Mouse (Mus musculus) megakaryocyte-erythroid progenitor cell, adult 5-6 weeks (primary cell): ENCODE measurements around the gene Tagln. TPM values are rescaled to one million over a fixed set of nuclear protein-coding genes. Genes with fewer than 3 reads are reported as not detected.

Experiments used
- ATAC-seq: replicated peaks from 2 replicates; pipeline ENCODE4 v1.8.0; 2016; ENCODE audit warnings: mild to moderate bottlenecking, inconsistent platforms; ENCODE audit not compliant: severe bottlenecking, poor library complexity, low FRiP score, low TSS enrichment
- total RNA-seq, 2 experiments: library from RNA; stranded (forward) in 1 of 2; stranded (reverse) in 1 of 2; fragments of 200-1000, 215-1000 nt in 1 of 2; fragments of >200 nt in 1 of 2; fragmentation: Nextera tagmentation in 1 of 2; gene quantifications; 2 replicates each; pipeline ENCODE4 v1.2.3; 2014 to 2017

The Tagln gene
- total RNA-seq, 2 experiments from 2014 or later, result not detected

DNA sequence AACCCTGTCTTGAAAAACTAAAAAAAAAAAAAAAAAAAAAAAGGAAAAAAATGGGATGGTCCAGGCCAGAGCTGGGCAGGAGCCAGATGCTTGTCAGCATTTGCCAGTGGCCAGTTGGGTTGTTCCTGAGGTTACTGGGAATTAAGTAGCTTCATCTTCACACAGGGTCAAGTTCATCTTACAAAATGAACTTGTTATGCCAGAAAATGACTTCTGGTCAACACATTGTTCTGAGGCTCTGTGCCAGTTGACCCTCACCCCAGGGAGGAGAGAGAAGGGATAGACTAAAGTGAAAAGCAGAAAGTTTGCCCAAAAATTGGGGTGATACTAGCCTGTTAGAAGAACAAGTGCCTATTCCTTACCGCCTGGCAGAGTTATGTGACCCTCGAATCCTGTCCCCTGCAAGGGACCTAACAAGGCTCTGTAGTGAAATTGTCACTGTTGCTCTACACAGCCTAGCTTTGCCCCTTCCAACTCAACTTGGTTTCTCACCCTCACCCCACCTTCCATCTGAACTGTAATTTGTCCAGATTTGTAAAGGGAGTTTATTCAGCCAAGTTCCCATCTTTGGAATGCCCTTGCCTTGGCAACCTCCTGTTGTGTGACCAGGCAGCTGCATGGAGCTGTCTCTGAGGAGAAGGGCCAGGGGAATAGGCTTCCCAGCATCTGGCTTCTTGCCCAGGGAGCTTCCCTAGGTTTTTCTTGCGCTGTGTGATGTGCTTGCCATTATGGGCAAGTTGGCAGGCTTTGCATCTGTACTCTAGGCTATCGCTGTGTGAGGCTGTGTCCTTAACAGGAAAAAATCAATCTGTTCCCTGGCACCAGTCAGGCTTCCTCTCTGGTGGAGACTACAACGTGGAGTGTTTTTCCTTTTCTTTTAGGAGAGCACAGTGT lies 18.6 kb downstream of the Tagln start:
- ATAC-seq, result no peak

DNA sequence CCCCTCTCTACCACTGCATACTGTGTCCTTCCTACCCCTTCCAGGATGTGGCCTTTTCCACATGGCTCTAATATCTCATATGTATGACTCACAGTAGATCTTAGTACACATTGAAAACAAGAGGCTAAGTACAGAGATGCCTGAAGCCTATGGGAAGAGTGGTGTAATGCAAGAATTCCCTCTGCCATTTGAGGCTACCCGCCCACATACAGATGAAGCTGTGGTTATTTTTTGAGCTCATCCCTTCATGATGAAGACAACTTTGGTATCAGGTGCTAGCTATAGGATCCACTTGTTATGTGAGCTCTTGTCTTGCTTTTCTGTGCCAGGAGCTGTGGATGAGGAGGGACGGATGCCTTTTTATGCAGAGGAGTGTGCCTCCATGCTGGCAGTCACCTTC lies 20.2 kb downstream of the Tagln start:
- no peak for ATAC-seq

DNA sequence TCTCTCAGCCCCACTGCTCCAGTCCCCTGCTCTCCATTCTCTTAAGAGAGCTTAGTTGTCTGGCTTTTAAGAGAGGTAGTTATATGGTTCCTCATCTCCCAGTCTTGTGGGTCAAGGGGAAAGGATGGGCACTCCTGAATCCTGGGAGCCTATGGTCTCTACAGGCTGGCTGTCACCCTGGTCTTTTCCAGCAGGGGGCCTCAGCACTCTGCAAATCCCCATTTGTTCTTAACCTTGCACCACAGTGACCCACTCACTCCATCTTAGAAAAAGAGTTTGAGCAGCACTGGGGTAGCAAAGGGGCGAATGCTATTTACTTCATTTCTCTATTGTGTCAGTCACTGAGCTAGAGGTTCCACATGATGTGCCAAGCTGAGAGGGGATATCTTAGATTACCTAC lies 24.2 kb downstream of the Tagln start:
- ATAC-seq, result peak; percentile 60; the same call in 1 of the 2 replicates

DNA sequence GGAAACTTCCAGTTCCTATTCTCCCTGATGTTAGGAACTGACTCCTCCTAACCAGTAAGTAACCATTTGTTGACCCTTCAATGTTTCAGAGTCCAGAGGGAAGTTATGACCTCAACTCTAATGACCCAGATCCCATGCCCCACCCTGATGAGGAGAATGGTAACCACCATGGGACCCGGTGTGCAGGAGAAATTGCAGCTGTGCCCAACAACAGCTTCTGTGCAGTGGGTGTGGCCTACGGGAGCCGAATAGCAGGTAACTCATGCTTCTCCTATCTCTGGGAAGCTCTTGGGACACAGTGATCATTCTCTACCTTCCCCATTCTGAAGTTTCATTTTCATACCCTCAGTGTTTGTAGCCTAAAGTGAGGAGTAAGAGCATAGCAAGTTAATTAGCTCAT lies 24.9 kb downstream of the Tagln start:
- ATAC-seq, result no peak

DNA sequence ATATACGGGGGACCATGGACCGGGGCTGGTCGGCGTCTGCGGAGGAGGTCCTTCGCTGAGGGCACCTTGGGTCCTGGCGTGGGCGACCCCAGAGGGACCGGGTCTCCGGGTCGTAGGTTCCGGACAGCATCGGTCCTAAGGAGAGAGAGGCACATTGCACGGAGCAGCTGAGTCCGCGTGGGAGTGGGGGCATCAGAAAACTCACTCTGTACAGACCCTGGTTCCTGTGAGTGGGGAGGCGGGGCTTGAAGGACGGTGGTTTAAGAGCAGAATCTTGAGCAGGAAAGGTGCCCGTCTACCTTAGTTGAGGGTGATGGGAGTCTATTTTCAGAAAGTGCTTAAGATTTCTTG lies 28.8 kb downstream of the Tagln start:
- peak; percentile 45 for ATAC-seq

DNA sequence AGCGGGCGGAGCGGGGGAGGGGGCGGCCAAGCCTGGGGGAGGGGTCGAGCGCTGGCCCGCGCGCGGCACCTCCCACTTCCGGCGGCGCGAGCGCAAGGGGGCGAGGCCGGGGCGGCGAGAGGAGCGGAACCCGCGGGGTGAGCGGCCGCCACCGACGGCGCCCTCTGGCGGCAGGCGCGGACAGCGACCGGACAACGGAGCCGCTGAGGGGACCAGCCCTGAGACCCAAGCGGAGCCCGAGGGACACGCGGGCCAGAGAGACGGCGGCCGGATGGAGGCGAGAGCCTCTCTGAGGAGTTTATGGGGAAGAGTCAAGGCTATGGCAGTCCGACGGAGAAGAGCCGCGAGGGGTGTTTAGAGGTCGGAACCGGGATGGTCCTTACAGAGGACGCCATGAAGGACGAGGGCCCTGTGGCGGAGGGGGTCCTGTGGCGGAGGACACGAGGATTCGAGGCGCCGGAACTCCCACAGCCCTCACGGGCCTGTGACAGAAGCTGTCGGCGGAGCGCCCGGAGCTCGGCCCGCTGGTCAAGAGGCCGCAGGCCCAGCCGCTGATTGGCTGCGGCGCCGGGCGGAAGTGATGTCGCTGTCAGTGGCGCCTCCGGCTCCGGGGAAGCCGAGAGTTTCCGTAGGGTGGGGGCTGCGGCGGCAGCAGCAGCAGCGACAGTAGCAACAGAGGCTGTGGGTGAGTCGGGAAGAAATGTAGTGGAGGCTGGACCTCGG lies 29.3 kb downstream of the Tagln start, which contains the start of the genes Pcsk7 and Rnf214:
Gene Pcsk7, plus strand, starts transcription at position 143 of the 723 bp plus-strand sequence.
Gene Rnf214, minus strand, starts transcription at position 557 of the 723 bp plus-strand sequence.
- ATAC-seq, result peak; percentile 90

DNA sequence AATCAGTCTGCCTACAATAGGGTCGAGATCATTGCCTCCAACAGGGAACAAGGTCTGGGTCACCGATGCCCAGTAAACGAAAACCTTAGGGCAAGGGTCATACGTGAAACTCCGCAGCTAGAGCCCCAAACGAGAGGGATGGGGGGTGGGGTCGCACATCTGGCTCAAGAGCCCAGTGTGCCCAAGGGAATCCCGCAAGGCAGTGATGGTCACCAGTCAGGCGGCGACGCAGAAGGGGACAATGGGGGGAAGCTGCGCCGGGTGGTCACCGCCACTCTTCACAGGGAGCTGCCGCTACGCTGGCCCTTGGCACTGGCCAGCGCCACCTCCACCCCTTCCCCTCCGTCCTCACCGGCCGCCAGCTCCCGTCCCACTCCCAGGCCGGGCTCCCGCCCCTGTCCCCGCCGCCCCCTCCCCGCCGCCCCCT lies 30.0 kb downstream of the Tagln start:
- ATAC-seq, result peak; percentile 14; the same call in 1 of the 2 replicates

DNA sequence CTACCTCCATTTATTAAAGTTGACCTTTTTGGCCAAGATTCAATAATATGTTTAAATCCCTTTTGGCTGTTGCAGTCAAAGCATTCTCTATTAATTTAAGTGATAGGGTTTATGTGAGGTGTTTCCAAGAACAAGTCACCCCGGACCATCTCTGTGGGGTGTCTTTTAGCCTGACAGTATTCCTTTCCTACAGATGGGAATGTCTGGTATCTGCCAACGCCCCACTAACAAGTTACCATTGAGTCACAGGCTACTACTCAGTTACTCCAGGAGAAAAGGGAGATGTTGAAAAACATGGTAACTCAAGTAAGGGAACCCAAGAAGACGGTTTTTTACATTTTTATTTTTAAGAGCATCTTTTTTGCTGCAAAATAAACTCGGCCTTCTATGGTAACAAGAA lies 30.7 kb downstream of the Tagln start:
- ATAC-seq, result no peak

DNA sequence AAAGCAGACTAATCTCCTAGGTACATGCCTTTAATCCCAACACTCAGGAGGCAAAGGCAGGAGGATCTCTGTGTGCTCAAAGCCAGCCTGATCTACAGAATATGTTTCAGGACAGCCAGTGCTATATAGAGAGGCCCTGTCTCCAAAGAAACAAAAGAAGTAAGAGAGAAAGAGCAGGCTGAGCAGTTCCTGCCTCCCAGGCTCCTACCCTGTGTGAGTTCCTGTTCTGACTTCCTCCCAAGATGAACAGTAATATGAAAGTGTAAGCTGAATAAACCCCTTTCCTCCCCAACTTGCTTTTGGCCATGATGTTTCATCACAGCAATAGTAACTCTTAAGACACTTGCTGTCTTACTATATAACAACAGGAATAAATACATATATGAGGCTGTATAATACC lies 42.2 kb downstream of the Tagln start:
- ATAC-seq, result no peak

Other genes with a start within 250 kb of the Tagln start
- 15.8 and 30.3 TPM in 2 replicates for gene Cep164, start 107.4 kb downstream of the Tagln start, total RNA-seq (2014; fragmentation: Nextera tagmentation)
- gene Cep164, start 107.4 kb downstream of the Tagln start, total RNA-seq (2017), result 10.6 and 11.1 TPM in 2 replicates
- gene Bace1, start 97.5 kb downstream of the Tagln start, total RNA-seq (2014; fragmentation: Nextera tagmentation), result 1.7 and 5.8 TPM in 2 replicates
- 0.52 and 0.99 TPM in 2 replicates for gene Bace1, start 97.5 kb downstream of the Tagln start, total RNA-seq (2017)
- gene Pcsk7, start 29.6 kb downstream of the Tagln start, total RNA-seq (2014; fragmentation: Nextera tagmentation), result 17.4 and 24.5 TPM in 2 replicates
- gene Pcsk7, start 29.6 kb downstream of the Tagln start, total RNA-seq (2017), result 11.9 and 15.8 TPM in 2 replicates
- 34.7 and 48.2 TPM in 2 replicates for gene Rnf214, start 29.1 kb downstream of the Tagln start, total RNA-seq (2014; fragmentation: Nextera tagmentation)
- gene Rnf214, start 29.1 kb downstream of the Tagln start, total RNA-seq (2017), result 22.6 and 26.0 TPM in 2 replicates
- gene Sidt2, start 19.2 kb upstream of the Tagln start, total RNA-seq (2014; fragmentation: Nextera tagmentation), result 45.6 and 50.6 TPM in 2 replicates
- gene Sidt2, start 19.2 kb upstream of the Tagln start, total RNA-seq (2017), result 10.8 and 29.2 TPM in 2 replicates
- 26.5 and 36.8 TPM in 2 replicates for gene Pafah1b2, start 76.6 kb upstream of the Tagln start, total RNA-seq (2014; fragmentation: Nextera tagmentation)
- gene Pafah1b2, start 76.6 kb upstream of the Tagln start, total RNA-seq (2017), result 111 and 144 TPM in 2 replicates
- 23.8 and 29.0 TPM in 2 replicates for gene Sik3, start 76.8 kb upstream of the Tagln start, total RNA-seq (2014; fragmentation: Nextera tagmentation)
- gene Sik3, start 76.8 kb upstream of the Tagln start, total RNA-seq (2017), result 15.2 and 16.6 TPM in 2 replicates